Mouse (Mus musculus): ENCODE results near the gene Golm1.

DNA sequence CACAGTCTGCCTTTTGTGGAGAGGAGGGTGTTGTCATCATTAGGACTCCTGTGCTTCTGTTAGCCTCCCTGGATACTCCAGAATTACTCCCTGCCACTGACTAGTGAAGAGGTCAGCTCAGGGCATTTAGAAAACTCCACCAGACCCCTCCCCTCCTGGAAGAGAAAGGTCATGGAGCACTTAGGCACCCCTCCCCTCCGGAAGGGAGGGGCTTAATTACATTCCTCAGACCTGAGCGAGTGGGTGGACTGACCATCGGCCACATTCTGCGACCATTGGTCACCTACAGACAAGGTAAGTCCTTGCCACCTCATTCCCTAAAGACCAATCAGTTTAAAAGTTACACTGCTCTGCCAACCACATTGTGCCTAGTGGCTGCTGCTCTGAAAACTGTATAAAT, 3.7 kb upstream of the Golm1 start:
- TF ChIP-seq CTCF (IDR thresholded peaks at IDR 0.05; ENCODE audit: control insufficient read depth, insufficient read depth, insufficient replicate concordance, low read depth, low read length) (no peak), POLR2A (IDR thresholded peaks at IDR 0.05; ENCODE audit: control insufficient read depth, low read depth, low read length) (no peak)
